Mouse (Mus musculus) kidney, embryonic 15.5 days (tissue): ENCODE data around the gene Hpd. TPM values are rescaled to one million over a fixed set of nuclear protein-coding genes. Genes with fewer than 3 reads are reported as not detected.
"Not testable (repeated sequence)": the region's sequence is repeated elsewhere in the genome, so short reads cannot be mapped to it uniquely, and the experiment has no call there.

Source experiments
- ATAC-seq: fragments of 200-750 bp; cut with Nextera tagmentation; replicated peaks from 2 replicates; pipeline ENCODE4 v1.8.0; 2017; ENCODE audit warnings: moderate TSS enrichment; ENCODE audit not compliant: low FRiP score
- H3K27ac ChIP-seq: fragments of 300-500 bp; sonication (generic); 2 replicates; pipeline ENCODE4 v1.5.1; 2015; ENCODE audit warnings: mild to moderate bottlenecking, inconsistent platforms
- H3K27me3 ChIP-seq: fragments of 300-500 bp; sonication (generic); 2 replicates; pipeline ENCODE4 v1.6.1; 2015; ENCODE audit warnings: inconsistent platforms
- H3K36me3 ChIP-seq: fragments of 300-500 bp; sonication (generic); 2 replicates; pipeline ENCODE4 v1.6.1; 2015; ENCODE audit warnings: inconsistent platforms
- H3K4me1 ChIP-seq: fragments of 300-500 bp; sonication (generic); 2 replicates; pipeline ENCODE4 v1.6.1; 2015; ENCODE audit warnings: inconsistent platforms
- H3K4me2 ChIP-seq: fragments of 300-500 bp; sonication (generic); 2 replicates; pipeline ENCODE4 v1.6.1; 2015; ENCODE audit warnings: moderate library complexity, mild to moderate bottlenecking, inconsistent platforms
- H3K4me3 ChIP-seq: fragments of 300-500 bp; sonication (generic); replicated peaks from 2 replicates; pipeline ENCODE4 v1.5.1; 2015; ENCODE audit warnings: mild to moderate bottlenecking, inconsistent platforms
- H3K9ac ChIP-seq: fragments of 300-500 bp; sonication (generic); 2 replicates; pipeline ENCODE4 v1.6.1; 2015; ENCODE audit warnings: mild to moderate bottlenecking, inconsistent platforms
- H3K9me3 ChIP-seq: fragments of 300-500 bp; sonication (generic); replicated peaks from 2 replicates; pipeline ENCODE4 v1.6.1; 2016; ENCODE audit warnings: inconsistent platforms
- WGBS: fragments of 180-500 bp; shearing (Covaris S2); methylation state at CpG from one replicate; pipeline ENCODE4 v1.1.7; 2015; ENCODE audit warnings: mixed read lengths; 5-methylcytosine and 5-hydroxymethylcytosine counted together
- polyA plus RNA-seq: library from polyadenylated mRNA; unstranded; fragments of >200 nt; fragmentation: Nextera tagmentation; extraction: Ambion mirVana; gene quantifications from 2 replicates; pipeline ENCODE4 v1.2.1, GENCODE M21; 2015

The Hpd gene
- polyA plus RNA-seq, 1 experiment from 2014 or later = 1.5 TPM

DNA sequence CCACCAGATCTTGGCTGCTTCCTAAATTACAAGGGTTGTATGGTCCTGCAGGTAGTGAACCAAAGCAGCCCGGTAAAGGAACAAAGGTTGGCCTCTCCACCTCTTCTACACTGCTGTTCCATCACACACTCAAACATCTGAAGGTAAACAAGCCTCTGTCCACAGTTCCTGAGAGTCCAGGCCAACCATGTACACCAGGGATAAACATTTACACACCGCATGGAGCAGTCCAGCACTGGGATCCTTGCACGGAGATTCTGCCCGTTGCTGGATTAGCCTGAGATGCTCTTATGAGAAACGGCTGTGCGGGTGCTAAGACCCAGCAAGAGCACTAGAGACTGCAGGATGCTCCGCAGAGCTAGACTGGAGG lies 19.0 kb upstream of the Hpd start:
- 82% methylated on average over 7 of the region's 7 CpGs for WGBS
- Histone ChIP-seq H3K4me1 (no peaks in the 10 kb centered on the region), H3K9ac (no peak overlapping the region), H3K27ac (no peak overlapping the region), H3K27me3 (no peaks in the 10 kb centered on the region), H3K4me3 (no peak overlapping the region), H3K9me3 (no peaks in the 10 kb centered on the region), H3K36me3 (no peaks in the 10 kb centered on the region), H3K4me2 (no peak overlapping the region)
- no peak for ATAC-seq

- H3K4me3 ChIP-seq, H3K36me3 ChIP-seq, H3K4me2 ChIP-seq, H3K27me3 ChIP-seq, H3K4me1 ChIP-seq, H3K9ac ChIP-seq, H3K9me3 ChIP-seq, H3K27ac ChIP-seq, ATAC-seq: not testable (repeated sequence)
- WGBS = 89% methylated on average over 6 of the region's 7 CpGs
Observed at GRCm38 (mm10) chr5:123200816-123201522, 18.4 kb upstream of the Hpd start.

GRCm38 (mm10) chr5:123198523-123198922 lies 16.0 kb upstream of the Hpd start:
- Histone ChIP-seq H3K4me1 (no peaks in the 10 kb centered on the region), H3K4me3 (no peak overlapping the region), H3K9ac (no peak overlapping the region), H3K27me3 (no peaks in the 10 kb centered on the region), H3K4me2 (no peak overlapping the region), H3K9me3 (no peaks in the 10 kb centered on the region), H3K36me3 (no peaks in the 10 kb centered on the region), H3K27ac (no peak overlapping the region)
- ATAC-seq = no peak
- whole genome bisulfite sequencing = 93% methylated on average over 4 of the region's 4 CpGs

GRCm38 (mm10) chr5:123196746-123197145 lies 14.2 kb upstream of the Hpd start:
- WGBS = 68% methylated on average over 4 of the region's 4 CpGs
- H3K9me3 ChIP-seq = no peaks in the 10 kb centered on the region

DNA sequence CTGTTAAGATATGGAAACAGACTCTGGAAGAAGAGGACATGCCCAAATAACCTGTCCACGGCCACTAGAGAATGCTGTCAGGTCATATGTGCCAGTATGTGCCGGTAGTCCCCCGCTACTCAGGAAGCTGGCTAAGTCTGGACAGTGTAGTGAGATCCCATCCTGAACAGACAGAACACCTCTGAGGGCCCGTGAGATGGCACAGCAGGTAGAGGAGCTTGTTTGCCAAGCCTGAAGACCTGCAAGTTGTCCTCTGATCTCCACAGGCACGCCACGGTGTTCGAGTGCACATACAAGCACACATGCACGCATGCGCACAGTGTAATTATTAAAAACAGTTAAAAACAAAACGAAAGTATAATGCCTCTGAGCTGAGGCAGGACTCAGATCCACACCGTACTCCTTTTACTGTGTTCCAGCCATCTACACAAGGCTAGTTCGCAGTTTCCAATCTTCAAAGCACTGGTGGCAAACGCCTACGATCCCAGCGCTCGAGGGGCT lies 13.0 kb upstream of the Hpd start:
- WGBS = 88% methylated on average over 16 of the region's 16 CpGs
- Histone ChIP-seq H3K27me3 (no peaks in the 10 kb centered on the region), H3K9ac (no peak overlapping the region), H3K4me2 (no peak overlapping the region), H3K4me1 (no peaks in the 10 kb centered on the region), H3K36me3 (no peaks in the 10 kb centered on the region), H3K4me3 (no peak overlapping the region), H3K9me3 (no peaks in the 10 kb centered on the region), H3K27ac (no peak overlapping the region)
- ATAC-seq = no peak

More at GRCm38 (mm10) chr5:123196746-123197145, 14.2 kb upstream of the Hpd start:
- no peaks in the 10 kb centered on the region for H3K4me1 ChIP-seq
- ATAC-seq = no peak
- no peak overlapping the region for H3K9ac ChIP-seq
- H3K27ac ChIP-seq = no peak overlapping the region
- no peak overlapping the region for H3K4me2 ChIP-seq
- H3K4me3 ChIP-seq = no peak overlapping the region
- no peaks in the 10 kb centered on the region for H3K36me3 ChIP-seq
- no peaks in the 10 kb centered on the region for H3K27me3 ChIP-seq

GRCm38 (mm10) chr5:123194856-123195255 lies 12.3 kb upstream of the Hpd start:
- no peaks in the 10 kb centered on the region for H3K36me3 ChIP-seq
- H3K9me3 ChIP-seq = no peaks in the 10 kb centered on the region
- H3K4me2 ChIP-seq = no peak overlapping the region
- H3K9ac ChIP-seq = no peak overlapping the region
- WGBS = 88% methylated on average over 6 of the region's 6 CpGs
- H3K27ac ChIP-seq = no peak overlapping the region
- ATAC-seq = no peak
- H3K4me1 ChIP-seq = no peaks in the 10 kb centered on the region
- no peaks in the 10 kb centered on the region for H3K27me3 ChIP-seq
- no peak overlapping the region for H3K4me3 ChIP-seq

DNA sequence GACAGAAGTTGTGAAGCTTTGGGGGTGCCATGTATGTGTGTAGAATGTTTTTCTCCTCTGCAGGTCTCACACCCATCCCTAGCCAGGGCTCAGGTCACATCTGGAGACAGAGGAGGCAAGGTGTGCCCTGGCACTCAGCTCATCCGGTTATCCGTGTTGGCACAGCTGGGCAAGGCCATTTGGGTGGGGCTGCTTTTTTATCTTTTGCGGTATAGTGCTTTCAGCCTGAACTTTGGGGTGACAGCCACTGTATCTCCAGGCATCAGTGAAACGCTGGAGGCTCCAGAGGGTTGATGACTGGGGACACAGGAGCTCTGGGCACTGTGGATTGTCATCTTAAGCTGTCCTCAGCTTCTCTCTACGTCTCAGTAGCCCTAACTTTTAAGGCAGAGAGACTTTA lies 10.9 kb upstream of the Hpd start:
- Histone ChIP-seq H3K9ac (no peak overlapping the region), H3K27ac (no peak overlapping the region), H3K9me3 (no peaks in the 10 kb centered on the region), H3K36me3 (no peaks in the 10 kb centered on the region), H3K27me3 (no peaks in the 10 kb centered on the region), H3K4me2 (no peak overlapping the region), H3K4me1 (no peaks in the 10 kb centered on the region), H3K4me3 (no peak overlapping the region)
- no peak; the same call in 1 of the 2 replicates for ATAC-seq
- 81% methylated on average over 5 of the region's 5 CpGs for WGBS

DNA sequence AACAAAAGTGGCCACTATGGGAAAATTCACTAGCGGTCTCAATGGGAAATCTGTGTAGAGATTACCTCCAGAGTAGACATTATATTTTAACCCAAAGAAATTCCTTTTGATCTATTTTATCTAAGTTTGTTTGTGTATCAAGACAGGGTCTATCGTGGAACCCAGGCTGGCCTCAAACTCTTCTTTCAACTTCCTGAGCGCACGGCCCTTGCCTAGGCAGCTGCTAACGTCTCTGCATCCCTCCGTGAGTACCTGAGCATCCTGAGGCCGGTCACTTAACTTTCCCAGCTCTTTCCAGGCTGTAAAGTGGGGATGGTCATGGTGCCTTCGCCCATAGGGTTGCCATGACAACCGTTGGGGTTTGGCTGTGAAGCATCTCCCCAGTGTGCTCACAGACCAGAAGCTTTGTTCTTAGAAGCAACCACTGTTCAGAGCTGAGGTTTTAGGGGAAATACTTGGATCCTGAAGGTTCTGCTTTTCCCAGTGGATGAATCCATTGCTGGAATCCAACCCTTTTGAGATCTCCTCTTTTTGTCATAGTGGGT lies 10.2 kb upstream of the Hpd start:
- H3K4me3 ChIP-seq = no peak overlapping the region
- WGBS = 54% methylated on average over 9 of the region's 9 CpGs

GRCm38 (mm10) chr5:123191427-123191826 lies 8.9 kb upstream of the Hpd start:
- no peak overlapping the region for H3K27ac ChIP-seq
- ATAC-seq = no peak
- 85% methylated on average over 6 of the region's 6 CpGs for WGBS

More for the DNA sequence above, 10.2 kb upstream of the Hpd start:
- Histone ChIP-seq H3K27me3 (no peaks in the 10 kb centered on the region), H3K4me2 (no peak overlapping the region), H3K9ac (no peak overlapping the region), H3K9me3 (no peaks in the 10 kb centered on the region), H3K4me1 (no peaks in the 10 kb centered on the region), H3K36me3 (no peaks in the 10 kb centered on the region), H3K27ac (no peak overlapping the region)
- no peak for ATAC-seq

GRCm38 (mm10) chr5:123190912-123191311 lies 8.4 kb upstream of the Hpd start:
- Histone ChIP-seq H3K4me2 (no peak overlapping the region), H3K9ac (no peak overlapping the region), H3K27me3 (no peaks in the 10 kb centered on the region), H3K36me3 (no peaks in the 10 kb centered on the region), H3K4me3 (no peak overlapping the region), H3K27ac (no peak overlapping the region), H3K9me3 (no peaks in the 10 kb centered on the region), H3K4me1 (no peaks in the 10 kb centered on the region)
- no peak for ATAC-seq
- WGBS = 83% methylated on average over 3 of the region's 3 CpGs

More at GRCm38 (mm10) chr5:123191427-123191826, 8.9 kb upstream of the Hpd start:
- no peak overlapping the region for H3K4me3 ChIP-seq
- H3K4me2 ChIP-seq = no peak overlapping the region
- no peak overlapping the region for H3K9ac ChIP-seq
- no peaks in the 10 kb centered on the region for H3K36me3 ChIP-seq
- no peaks in the 10 kb centered on the region for H3K4me1 ChIP-seq
- no peaks in the 10 kb centered on the region for H3K27me3 ChIP-seq
- no peaks in the 10 kb centered on the region for H3K9me3 ChIP-seq

GRCm38 (mm10) chr5:123187306-123187705 lies 4.8 kb upstream of the Hpd start:
- Histone ChIP-seq H3K4me1 (no peaks in the 10 kb centered on the region), H3K36me3 (no peaks in the 10 kb centered on the region), H3K27ac (no peak overlapping the region), H3K27me3 (0 out of 2 replicates have a peak, but pooled peaks cover 3% of the 10 kb centered on the region), H3K4me3 (no peak overlapping the region), H3K9me3 (no peaks in the 10 kb centered on the region), H3K4me2 (no peak overlapping the region), H3K9ac (no peak overlapping the region)
- WGBS = 89% methylated on average over 3 of the region's 3 CpGs
- no peak for ATAC-seq

- Histone ChIP-seq H3K4me3 (no peak overlapping the region), H3K9me3 (no peaks in the 10 kb centered on the region), H3K4me2 (no peak overlapping the region), H3K27ac (no peak overlapping the region), H3K9ac (no peak overlapping the region), H3K36me3 (no peaks in the 10 kb centered on the region), H3K4me1 (no peaks in the 10 kb centered on the region), H3K27me3 (0 out of 2 replicates have a peak, but pooled peaks cover 3% of the 10 kb centered on the region)
- 83% methylated on average over 6 of the region's 6 CpGs for WGBS
- no peak for ATAC-seq
Observed at GRCm38 (mm10) chr5:123185966-123186365, 3.4 kb upstream of the Hpd start.
